Mouse (Mus musculus) erythroblast, embryonic 14.5 days (primary cell): ENCODE results near the gene Ccnk. TPM values are rescaled to one million over a fixed set of nuclear protein-coding genes. Genes with fewer than 3 reads are reported as not detected.

Experiments
- H3K27me3 ChIP-seq: 2 replicates; pipeline ENCODE4 v1.6.1; 2012; ENCODE audit warnings: inconsistent platforms; ENCODE audit not compliant: control insufficient read depth
- H3K36me3 ChIP-seq: 2 replicates; pipeline ENCODE4 v1.6.1; 2012; ENCODE audit warnings: mild to moderate bottlenecking, inconsistent platforms; ENCODE audit not compliant: control insufficient read depth
- H3K4me1 ChIP-seq: 2 replicates; pipeline ENCODE4 v1.6.1; 2012; ENCODE audit warnings: inconsistent platforms; ENCODE audit not compliant: control insufficient read depth
- H3K4me3 ChIP-seq: replicated peaks from 2 replicates; pipeline ENCODE3; 2012; ENCODE audit warnings: moderate library complexity, mild to moderate bottlenecking, inconsistent platforms
- H3K9me3 ChIP-seq: 2 replicates; pipeline ENCODE4 v1.6.1; 2012; ENCODE audit warnings: low read length, inconsistent platforms, mixed read lengths; ENCODE audit not compliant: control insufficient read depth
- GATA1 ChIP-seq: IDR thresholded peaks from 2 replicates; pipeline ENCODE4 v1.6.1; 2012; ENCODE audit warnings: low read length, inconsistent platforms, mixed read lengths
- TAL1 ChIP-seq: IDR thresholded peaks from 3 replicates; pipeline ENCODE4 v1.6.1; 2012; ENCODE audit warnings: low read length, inconsistent platforms, mixed read lengths
- polyA plus RNA-seq: library from polyadenylated mRNA; stranded (reverse); fragments of >175 nt; gene quantifications from 2 replicates; pipeline ENCODE4 v1.2.3, GENCODE M21; 2012

Gene Ccnk
- polyA plus RNA-seq, 1 experiment = 11.6 TPM

DNA sequence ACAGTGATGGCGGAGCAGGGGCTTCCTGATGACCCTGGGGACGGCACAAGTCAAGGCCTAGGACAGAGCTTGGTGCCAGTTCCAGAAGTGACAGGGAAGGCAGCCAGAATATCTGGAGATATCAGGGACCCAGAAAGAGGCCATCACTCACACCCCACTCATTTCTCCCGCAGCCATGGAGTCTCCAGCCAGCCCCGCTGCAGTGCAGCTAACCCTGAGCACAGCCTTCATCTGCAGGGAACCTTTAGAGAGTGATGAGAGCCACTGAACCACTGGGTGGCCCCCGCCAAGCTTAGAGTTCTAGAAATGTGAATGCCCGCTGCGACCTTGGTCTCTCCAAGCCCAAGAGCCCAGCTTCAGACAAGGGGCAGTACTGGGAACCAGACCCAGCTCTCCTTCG lies 69.6 kb downstream of the Ccnk start:
- Histone ChIP-seq H3K27me3 (no peaks in the 10 kb centered on the region), H3K4me1 (peaks cover 13% of the 10 kb centered on the region), H3K36me3 (no peaks in the 10 kb centered on the region), H3K4me3 (no peak overlapping the region), H3K9me3 (no peaks in the 10 kb centered on the region)
- TF ChIP-seq GATA1 = no peak
- no peak for TF ChIP-seq TAL1

GRCm38 (mm10) chr12:108249522-108249921 lies 70.1 kb downstream of the Ccnk start:
- H3K4me3 ChIP-seq = no peak overlapping the region
- TF ChIP-seq TAL1 (no peak), GATA1 (no peak)
- H3K9me3 ChIP-seq = no peaks in the 10 kb centered on the region
- no peaks in the 10 kb centered on the region for H3K36me3 ChIP-seq
- H3K4me1 ChIP-seq = peaks cover 12% of the 10 kb centered on the region
- no peaks in the 10 kb centered on the region for H3K27me3 ChIP-seq

- Histone ChIP-seq H3K27me3 (no peaks in the 10 kb centered on the region), H3K4me3 (no peak overlapping the region), H3K9me3 (no peaks in the 10 kb centered on the region), H3K36me3 (no peaks in the 10 kb centered on the region), H3K4me1 (peaks cover 2% of the 10 kb centered on the region; the same call in 1 of the 2 replicates)
- no peak for TF ChIP-seq TAL1
Observed at GRCm38 (mm10) chr12:108251034-108251792, 71.8 kb downstream of the Ccnk start.

GRCm38 (mm10) chr12:108251825-108252542 lies 72.6 kb downstream of the Ccnk start:
- Histone ChIP-seq H3K4me3 (no peak overlapping the region), H3K27me3 (no peaks in the 10 kb centered on the region), H3K36me3 (no peaks in the 10 kb centered on the region), H3K4me1 (no peaks in the 10 kb centered on the region), H3K9me3 (no peaks in the 10 kb centered on the region)
- no peak for TF ChIP-seq TAL1
- no peak for TF ChIP-seq GATA1

Other genes starting within 250 kb of the Ccnk start
- gene Bcl11b, start 176.0 kb upstream of the Ccnk start, polyA plus RNA-seq = not detected in 2 replicates
- 1.8 and 2.0 TPM in 2 replicates for gene Setd3, start 265 bp upstream of the Ccnk start, polyA plus RNA-seq
- 0.23 and 0.28 TPM in 2 replicates for gene Ccdc85c, start 95.8 kb downstream of the Ccnk start, polyA plus RNA-seq
- not detected in 2 replicates for gene Hhipl1, start 126.7 kb downstream of the Ccnk start, polyA plus RNA-seq
- not detected in 2 replicates for gene Cyp46a1, start 154.8 kb downstream of the Ccnk start, polyA plus RNA-seq
- gene Eml1, start 191.4 kb downstream of the Ccnk start, polyA plus RNA-seq = 0.02 TPM in 1 of 2 replicates, not detected in the other